Mouse (Mus musculus): ENCODE measurements at regions not wholly inside any gene's neighbourhood (a gene's known extent, or its start where the extent isn't known, plus 50 kb on each side); places are given as distances from the start of the nearest gene placed in this dataset.

- TF ChIP-seq CTCF (IDR thresholded peaks at IDR 0.05; ENCODE audit: borderline replicate concordance, extremely low read depth, insufficient read depth, insufficient read length) (no peak), POLR2A (IDR thresholded peaks at IDR 0.05; ENCODE audit: borderline replicate concordance, extremely low read depth, insufficient read depth, insufficient read length, poor library complexity, severe bottlenecking) (no peak)
These were observed 62.5 kb upstream of the Slc9a9 start for GRCm38 (mm10) chr9:94607011-94607749.

Measured in brain, embryonic 14.5 days (tissue).